Mouse (Mus musculus) MEL (cell line): ENCODE measurements at regions not wholly inside any gene's neighbourhood (a gene's known extent, or its start where the extent isn't known, plus 50 kb on each side); places are given as distances from the start of the nearest gene placed in this dataset.

Source experiments
- DNase-seq: peaks from one replicate; pipeline ENCODE4 v3.0.0; 2011; ENCODE audit warnings: low read depth, low spot score
- H3K27ac ChIP-seq: 2 replicates; pipeline ENCODE4 v1.5.1; 2012; ENCODE audit warnings: low read depth, mild to moderate bottlenecking, control low read depth, low read length, moderate library complexity; ENCODE audit not compliant: control insufficient read depth
- H3K27me3 ChIP-seq, 2 experiments: fragments of 150-350 bp in 1 of 2; sonication (generic) in 1 of 2; 2 replicates each; pipeline ENCODE4 v1.6.1; 2012; ENCODE audit warnings: low read length in 2 of 2, mild to moderate bottlenecking in 2 of 2, improper control_type of control experiment in 1 of 2, moderate library complexity in 1 of 2; ENCODE audit not compliant: insufficient read depth in 2 of 2, control insufficient read depth in 1 of 2
- H3K36me3 ChIP-seq, 2 experiments: 2 replicates each; pipeline ENCODE4 v1.6.1; 2012 to 2014; ENCODE audit warnings: low read length in 2 of 2, improper control_type of control experiment in 1 of 2, inconsistent platforms in 1 of 2, mild to moderate bottlenecking in 1 of 2; ENCODE audit not compliant: insufficient read depth in 2 of 2, control insufficient read depth in 1 of 2
- H3K4me1 ChIP-seq, 2 experiments: fragments of 150-350 bp in 1 of 2; sonication (generic) in 1 of 2; 2 replicates each; pipeline ENCODE4 v1.6.1; 2012; ENCODE audit warnings: low read length in 2 of 2, improper control_type of control experiment in 1 of 2, mild to moderate bottlenecking in 1 of 2; ENCODE audit not compliant: insufficient read depth in 2 of 2, control insufficient read depth in 1 of 2
- H3K4me3 ChIP-seq, 2 experiments: fragments of 150-350 bp in 1 of 2; sonication (generic) in 1 of 2; 2 replicates each; pipeline ENCODE4 v1.5.1; 2012; ENCODE audit warnings: low read depth in 2 of 2, low read length in 2 of 2, mild to moderate bottlenecking in 2 of 2, moderate library complexity in 2 of 2, control low read depth in 1 of 2, improper control_type of control experiment in 1 of 2; ENCODE audit not compliant: control insufficient read depth in 1 of 2, insufficient read depth in 1 of 2
- H3K79me2 ChIP-seq: 2 replicates; pipeline ENCODE4 v1.6.1; 2012; ENCODE audit warnings: mild to moderate bottlenecking, low read length, moderate library complexity; ENCODE audit not compliant: control insufficient read depth, poor library complexity, insufficient read depth
- H3K9ac ChIP-seq: 2 replicates; pipeline ENCODE4 v1.6.1; 2012; ENCODE audit warnings: low read depth, mild to moderate bottlenecking, control low read depth, low read length, moderate library complexity; ENCODE audit not compliant: control insufficient read depth, poor library complexity, severe bottlenecking
- H3K9me3 ChIP-seq: fragments of 150-350 bp; sonication (generic); replicated peaks from 2 replicates; pipeline ENCODE4 v1.6.1; 2012; ENCODE audit warnings: mild to moderate bottlenecking, low read length, improper control_type of control experiment, moderate library complexity; ENCODE audit not compliant: insufficient read depth
- CHD2 ChIP-seq: IDR thresholded peaks from 2 replicates; pipeline ENCODE4 v1.6.1; 2011; ENCODE audit warnings: low read length, improper control_type of control experiment
- CTCF ChIP-seq, 3 experiments: IDR thresholded peaks in 2 of 3; conservative IDR thresholded peaks in 1 of 3; 2 replicates each; pipeline ENCODE4 v1.5.1; 2011 to 2012; ENCODE audit warnings: low read length in 3 of 3, low read depth in 2 of 3, mild to moderate bottlenecking in 2 of 3, improper control_type of control experiment in 1 of 3, inconsistent platforms in 1 of 3, mixed read lengths in 1 of 3, moderate library complexity in 1 of 3; ENCODE audit not compliant: control insufficient read depth in 1 of 3, insufficient read depth in 1 of 3, poor library complexity in 1 of 3, severe bottlenecking in 1 of 3
- E2F4 ChIP-seq: IDR thresholded peaks from 2 replicates; pipeline ENCODE4 v1.6.1; 2011; ENCODE audit warnings: low read depth, low read length, improper control_type of control experiment, borderline replicate concordance
- ELF1 ChIP-seq: IDR thresholded peaks from 2 replicates; pipeline ENCODE4 v1.6.1; 2014; ENCODE audit warnings: low read depth, mild to moderate bottlenecking, inconsistent platforms, low read length, improper control_type of control experiment, moderate library complexity
- ETS1 ChIP-seq: IDR thresholded peaks from 2 replicates; pipeline ENCODE4 v1.6.1; 2012; ENCODE audit warnings: low read depth, mild to moderate bottlenecking, inconsistent platforms, low read length, improper control_type of control experiment, moderate library complexity
- GATA1 ChIP-seq: IDR thresholded peaks from 2 replicates; pipeline ENCODE4 v1.6.1; 2011; ENCODE audit warnings: low read depth, low read length, improper control_type of control experiment
- JUND ChIP-seq: IDR thresholded peaks from 2 replicates; pipeline ENCODE4 v1.6.1; 2011; ENCODE audit warnings: low read depth, mild to moderate bottlenecking, improper control_type of control experiment, low read length
- KAT2A ChIP-seq: conservative IDR thresholded peaks from 2 replicates; pipeline ENCODE4 v1.6.1; 2012; ENCODE audit warnings: low read depth, low read length, improper control_type of control experiment, inconsistent platforms
- MAX ChIP-seq: IDR thresholded peaks from 2 replicates; pipeline ENCODE4 v1.6.1; 2011; ENCODE audit warnings: low read length, improper control_type of control experiment
- MAZ ChIP-seq: IDR thresholded peaks from 2 replicates; pipeline ENCODE4 v1.6.1; 2012; ENCODE audit warnings: low read depth, mild to moderate bottlenecking, inconsistent platforms, low read length, improper control_type of control experiment
- MEF2A ChIP-seq: IDR thresholded peaks from 2 replicates; pipeline ENCODE4 v1.6.1; 2014; ENCODE audit warnings: low read depth, mild to moderate bottlenecking, inconsistent platforms, low read length, improper control_type of control experiment; ENCODE audit not compliant: poor library complexity, insufficient replicate concordance, severe bottlenecking; ENCODE audit errors: extremely low read depth
- MXI1 ChIP-seq: IDR thresholded peaks from 2 replicates; pipeline ENCODE4 v1.6.1; 2011; ENCODE audit warnings: mild to moderate bottlenecking, low read depth, low read length, improper control_type of control experiment
- MYC ChIP-seq: IDR thresholded peaks from 2 replicates; pipeline ENCODE4 v1.6.1; 2011; ENCODE audit warnings: low read depth, mild to moderate bottlenecking, low read length, improper control_type of control experiment, moderate library complexity
- POLR2A ChIP-seq, 2 experiments: IDR thresholded peaks; 2 replicates each; pipeline ENCODE4 v1.6.1; 2011 to 2012; ENCODE audit warnings: low read length in 2 of 2, mild to moderate bottlenecking in 2 of 2, control low read depth in 1 of 2, improper control_type of control experiment in 1 of 2, low read depth in 1 of 2, moderate library complexity in 1 of 2; ENCODE audit not compliant: control insufficient read depth in 1 of 2, insufficient read depth in 1 of 2, poor library complexity in 1 of 2
- POLR2AphosphoS5 ChIP-seq: IDR thresholded peaks from 2 replicates; pipeline ENCODE4 v1.6.1; 2012; ENCODE audit warnings: low read depth, borderline replicate concordance, mild to moderate bottlenecking, inconsistent platforms, low read length, moderate library complexity, mixed read lengths
- RCOR1 ChIP-seq: IDR thresholded peaks from 2 replicates; pipeline ENCODE4 v1.6.1; 2012; ENCODE audit warnings: low read depth, mild to moderate bottlenecking, inconsistent platforms, low read length, improper control_type of control experiment
- TAL1 ChIP-seq: IDR thresholded peaks from 2 replicates; pipeline ENCODE4 v1.6.1; 2012; ENCODE audit warnings: mild to moderate bottlenecking, inconsistent platforms, low read length, moderate library complexity, mixed read lengths
- TBP ChIP-seq: IDR thresholded peaks from 2 replicates; pipeline ENCODE4 v1.8.0; 2011; ENCODE audit warnings: low read depth, low read length, improper control_type of control experiment
- TCF12 ChIP-seq: IDR thresholded peaks from 2 replicates; pipeline ENCODE4 v1.6.1; 2014; ENCODE audit warnings: low read depth, mild to moderate bottlenecking, inconsistent platforms, low read length, improper control_type of control experiment, moderate library complexity
- UBTF ChIP-seq: IDR thresholded peaks from 2 replicates; pipeline ENCODE4 v1.6.1; 2012; ENCODE audit warnings: low read depth, mild to moderate bottlenecking, inconsistent platforms, low read length, improper control_type of control experiment, moderate library complexity, borderline replicate concordance; ENCODE audit not compliant: insufficient read depth
- USF2 ChIP-seq, 2 experiments: IDR thresholded peaks; 2 replicates each; pipeline ENCODE4 v1.6.1; 2011 to 2012; ENCODE audit warnings: improper control_type of control experiment in 2 of 2, low read length in 2 of 2, borderline replicate concordance in 1 of 2, inconsistent platforms in 1 of 2, low read depth in 1 of 2, mild to moderate bottlenecking in 1 of 2; ENCODE audit not compliant: insufficient read depth in 1 of 2
- ZKSCAN1 ChIP-seq: IDR thresholded peaks from 2 replicates; pipeline ENCODE4 v1.6.1; 2012; ENCODE audit warnings: low read depth, mild to moderate bottlenecking, inconsistent platforms, low read length, improper control_type of control experiment, moderate library complexity
- ZNF384 ChIP-seq: IDR thresholded peaks from 2 replicates; pipeline ENCODE4 v1.6.1; 2012; ENCODE audit warnings: low read depth, mild to moderate bottlenecking, inconsistent platforms, low read length, improper control_type of control experiment

DNA sequence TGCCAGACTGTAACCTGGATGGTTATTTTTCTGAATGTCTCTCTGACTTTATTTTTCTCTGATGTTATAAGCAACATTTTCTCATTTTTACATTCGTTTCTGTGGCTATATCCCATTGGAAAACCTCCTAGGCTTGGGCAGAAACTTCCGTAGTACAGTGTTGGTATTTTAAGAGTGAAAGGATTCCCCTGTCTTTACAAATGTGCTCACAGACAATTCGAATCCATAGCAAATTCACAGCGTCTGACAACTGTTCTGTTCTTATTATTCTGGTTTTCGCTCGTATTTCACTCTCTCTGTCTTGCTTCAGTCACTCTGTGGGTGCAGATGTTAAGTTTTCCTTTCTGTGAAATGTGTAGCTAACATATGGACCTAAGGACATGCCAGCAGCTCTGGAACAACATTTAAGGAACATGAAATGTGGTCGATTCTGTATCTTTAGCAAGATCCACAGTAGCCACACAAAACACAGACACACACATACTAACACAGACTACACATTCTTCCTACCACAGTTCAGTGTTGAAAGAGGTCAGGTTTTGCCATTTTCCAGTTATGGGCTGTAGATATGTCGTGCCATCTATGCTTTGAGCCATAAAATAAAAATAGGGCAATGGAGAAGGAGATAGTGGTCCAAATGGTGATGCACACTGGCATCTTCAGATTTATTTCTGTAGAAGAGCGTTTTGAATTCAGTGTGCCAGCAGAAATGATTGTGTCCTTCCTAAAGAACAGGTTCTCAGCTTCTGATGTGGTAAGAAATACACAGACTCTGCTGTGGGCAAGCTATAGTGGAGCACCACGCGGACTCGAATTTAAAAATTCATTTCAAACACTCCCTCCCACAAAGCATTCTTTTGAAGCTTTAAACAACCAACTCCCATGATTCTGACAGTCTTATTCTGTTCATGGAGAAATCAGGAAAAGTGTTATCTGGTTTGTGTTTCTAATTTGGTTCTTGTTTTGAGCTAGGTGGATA is 179.2 kb downstream of the Gm11146 start:
- Histone ChIP-seq H3K79me2 (no peaks in the 10 kb centered on the region), H3K4me1 (no peaks in the 10 kb centered on the region), H3K27ac (no peak overlapping the region), H3K9ac (no peak overlapping the region), H3K36me3 (no peaks in the 10 kb centered on the region)
- DNase-seq = no peak
- TF ChIP-seq TAL1 = no peak
- TF ChIP-seq E2F4 = no peak
- no peak for TF ChIP-seq ELF1
- TF ChIP-seq ETS1 = no peak
- TF ChIP-seq UBTF = no peak
- no peak for TF ChIP-seq MEF2A
- TF ChIP-seq TBP = no peak
- TF ChIP-seq TCF12 = no peak
- no peak for TF ChIP-seq ZKSCAN1
- TF ChIP-seq, all 39 proteins: peak for 0
- no peak overlapping the region for H3K4me3 ChIP-seq
- H3K9me3 ChIP-seq = no peaks in the 10 kb centered on the region
- no peaks in the 10 kb centered on the region for H3K27me3 ChIP-seq

DNA sequence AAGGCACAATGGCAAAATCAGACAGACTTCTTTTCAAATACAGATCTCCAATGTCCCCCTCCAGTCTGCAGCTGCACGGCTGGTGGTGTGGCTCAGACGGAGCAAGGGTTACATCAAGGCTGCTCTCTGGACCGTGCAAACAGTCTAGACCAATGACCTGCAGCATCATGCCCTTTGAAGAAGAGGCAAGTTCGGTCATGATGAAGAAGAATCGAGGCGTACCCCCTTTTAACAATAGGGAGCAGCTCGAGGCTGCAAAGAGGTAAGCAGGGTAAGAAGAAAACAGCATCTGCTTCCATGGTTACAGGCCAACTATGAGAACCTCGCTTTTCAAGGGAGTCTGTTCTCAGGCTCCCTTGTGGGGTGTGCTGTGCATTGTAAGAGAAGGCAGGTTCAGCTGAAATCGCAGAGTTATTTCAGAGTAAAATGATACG is 180.3 kb downstream of the Gm11146 start:
- Histone ChIP-seq H3K4me3 (no peak overlapping the region), H3K4me1 (no peaks in the 10 kb centered on the region)

More for the DNA sequence above, 180.3 kb downstream of the Gm11146 start:
- TF ChIP-seq POLR2AphosphoS5 (no peak), GATA1 (no peak), RCOR1 (no peak), USF2 (IDR thresholded peaks at IDR 0.05; ENCODE audit: borderline replicate concordance in 1 of 2, insufficient read depth in 1 of 2, low read depth in 1 of 2, low read length in 2 of 2) (no peak), KAT2A (no peak), JUND (no peak), ZNF384 (no peak), MYC (no peak), POLR2A (IDR thresholded peaks at IDR 0.05; ENCODE audit: control insufficient read depth in 1 of 2, insufficient read depth in 1 of 2, low read depth in 1 of 2, low read length in 2 of 2, poor library complexity in 1 of 2) (no peak), ELF1 (no peak), MAZ (no peak), CTCF (IDR thresholded peaks at IDR 0.05 in 2 of 3, conservative IDR thresholded peaks at IDR 0.05 in 1 of 3; ENCODE audit: control insufficient read depth in 1 of 3, insufficient read depth in 1 of 3, low read depth in 2 of 3, low read length in 3 of 3, poor library complexity in 1 of 3, severe bottlenecking in 1 of 3) (no peak), CHD2 (no peak), MAX (no peak), MXI1 (no peak)
- TF ChIP-seq, all 39 proteins: peak for 0
- Histone ChIP-seq H3K79me2 (no peaks in the 10 kb centered on the region), H3K36me3 (no peaks in the 10 kb centered on the region), H3K27me3 (no peaks in the 10 kb centered on the region), H3K9ac (no peak overlapping the region), H3K9me3 (no peaks in the 10 kb centered on the region), H3K27ac (no peak overlapping the region)
- DNase-seq = no peak
